Mouse (Mus musculus) heart, postnatal 14 days (tissue): ENCODE data around the gene Il9r. TPM values are rescaled to one million over a fixed set of nuclear protein-coding genes. Genes with fewer than 3 reads are reported as not detected.
"Not testable (repeated sequence)": the region's sequence is repeated elsewhere in the genome, so short reads cannot be mapped to it uniquely, and the experiment has no call there.

ENCODE experiments used
- DNase-seq, 2 experiments: peaks; one replicate each; pipeline ENCODE4 v3.0.0; 2021 to 2022
- intact Hi-C: fragments of 180-260 bp; cut with DNase I; formaldehyde crosslinking; loops from one replicate; pipeline ENCODE4 v1.15.1; 2025
- total RNA-seq, 2 experiments: library from RNA; stranded (reverse); gene quantifications; 2 replicates each; pipeline ENCODE4 v1.2.3; 2021

Il9r gene
- total RNA-seq, 2 experiments from 2014 or later: 0.61 TPM; not detected in 1

DNA sequence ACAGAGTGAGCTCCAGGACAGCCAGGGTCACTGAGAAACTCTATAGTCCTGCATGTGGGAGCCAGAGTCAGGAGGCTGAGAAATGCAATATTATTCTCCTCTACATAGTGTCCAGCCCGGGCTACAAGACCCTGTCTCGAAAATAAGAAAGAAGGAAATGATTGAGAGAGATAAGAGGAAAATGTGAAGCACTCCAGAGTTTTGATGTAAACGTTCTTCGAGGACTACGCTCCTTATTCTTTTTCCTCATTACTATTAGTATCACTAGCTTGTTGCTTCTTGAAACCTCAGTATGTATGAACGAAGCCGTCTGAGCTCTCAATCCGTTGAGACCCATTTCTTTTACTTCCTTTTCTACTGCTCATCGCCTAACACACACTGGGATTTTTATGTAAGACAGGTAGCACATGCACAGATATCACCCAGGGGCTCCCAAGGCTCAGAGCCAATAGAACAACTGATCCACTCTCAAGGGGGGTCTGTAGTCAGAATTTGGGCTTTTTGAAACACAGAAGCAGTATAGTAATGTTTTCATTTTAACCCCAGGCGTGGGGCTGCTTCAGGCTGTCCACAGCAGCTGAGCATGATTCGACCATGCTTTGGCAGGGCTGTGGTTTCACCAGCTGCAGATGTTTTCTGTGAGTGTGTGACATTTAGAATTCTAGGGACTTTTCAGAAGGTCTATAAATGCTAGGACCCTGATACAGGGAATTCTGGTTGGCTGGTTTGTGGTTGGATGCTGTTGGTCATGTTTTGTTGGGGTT lies 2.0 kb upstream of the Il9r start:
- intact Hi-C loops: no loop called here
- no peak for DNase-seq

DNA sequence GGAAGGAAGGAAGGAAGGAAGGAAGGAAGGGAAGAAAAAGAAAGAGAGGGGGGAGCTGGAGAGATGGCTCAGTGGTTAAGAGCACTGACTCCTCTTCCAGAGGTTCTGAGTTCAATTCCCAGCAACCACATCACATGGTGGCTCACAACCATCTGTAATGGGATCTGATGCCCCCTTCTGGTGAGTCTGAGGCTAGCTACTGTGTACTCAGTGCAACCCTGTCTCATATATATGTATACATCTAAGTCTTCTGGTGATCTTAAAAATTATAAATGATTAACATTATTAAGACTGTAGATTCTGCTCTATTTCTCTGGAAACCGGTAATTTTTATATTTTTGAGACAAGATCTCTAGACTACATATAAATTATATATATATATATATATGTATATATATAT lies 913 bp upstream of the Il9r start:
- intact Hi-C loops, DNase-seq: not testable (repeated sequence)

DNA sequence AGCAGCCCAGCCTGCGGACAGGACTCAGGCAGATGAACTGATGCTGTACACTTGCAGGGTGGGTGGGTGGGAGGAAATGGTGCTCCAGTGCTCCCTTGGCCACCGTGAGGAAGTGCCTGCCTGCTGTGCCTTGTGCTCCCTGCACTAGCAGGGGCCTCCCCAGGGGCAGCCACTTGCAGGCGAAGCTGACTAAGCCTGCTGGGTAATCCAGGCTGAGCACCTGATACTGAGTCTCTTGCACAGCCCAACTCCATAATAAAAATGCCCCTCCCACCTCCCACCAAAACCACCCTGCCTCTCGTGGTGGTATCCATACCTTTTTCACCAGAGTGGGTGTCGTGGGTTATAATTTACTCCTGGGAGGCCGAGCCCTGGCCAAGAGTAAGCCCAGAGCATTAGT lies 849 bp downstream of the Il9r start:
- intact Hi-C loops: no loop called here
- no peak for DNase-seq

DNA sequence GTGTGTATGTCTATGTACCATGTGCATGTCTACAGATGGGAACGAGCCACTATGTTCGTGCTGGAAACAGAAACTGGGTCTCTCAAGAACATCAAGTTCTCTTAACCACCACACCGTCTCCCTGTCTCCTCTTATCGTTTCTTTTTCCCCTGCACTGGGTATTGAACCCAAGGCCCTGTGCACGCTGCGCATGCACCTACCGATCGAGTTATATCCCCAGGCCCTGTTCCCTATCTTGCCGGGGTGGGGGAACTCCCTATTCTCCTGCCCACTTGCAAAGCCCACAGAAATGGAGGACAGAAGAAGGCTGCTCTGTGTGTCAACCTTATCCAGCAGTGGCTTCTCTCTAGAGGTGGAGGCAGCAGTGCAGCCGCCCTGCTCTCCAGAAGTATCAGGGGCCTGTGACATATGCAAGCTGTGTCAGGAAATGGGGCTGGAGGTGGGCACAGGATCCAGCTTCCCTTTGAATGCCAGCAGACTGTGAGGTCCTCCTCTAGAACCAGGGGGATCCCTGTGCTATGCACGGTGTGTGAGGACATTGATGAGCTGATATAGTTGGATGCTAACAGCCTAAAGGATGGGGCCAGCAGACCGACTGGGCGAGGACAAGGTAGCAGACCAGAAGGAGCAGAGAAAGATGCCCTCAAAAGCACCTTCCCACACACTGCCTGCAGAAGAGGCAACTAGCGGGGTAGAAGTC lies 1.7 kb downstream of the Il9r start:
- intact Hi-C loops: no loop called here

DNA sequence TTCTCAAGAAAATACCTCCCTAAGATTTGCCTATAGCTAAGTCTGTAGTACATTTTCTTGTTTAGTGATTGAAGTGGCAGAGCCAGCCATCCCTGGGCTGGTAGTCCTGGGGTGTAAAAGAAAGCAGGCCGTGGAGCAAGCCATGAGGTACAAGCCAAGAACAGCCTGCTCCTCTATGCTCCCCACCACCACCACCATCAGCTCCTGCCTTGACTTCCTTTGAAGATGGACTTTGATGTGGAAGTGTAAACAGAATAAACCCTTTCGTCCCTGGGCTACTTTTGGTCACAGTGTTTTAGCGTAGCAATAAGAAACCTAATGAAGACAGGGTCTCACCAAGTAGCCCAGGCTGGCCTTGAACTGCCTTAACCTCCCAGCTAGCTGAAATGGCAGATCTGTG lies 2.3 kb downstream of the Il9r start:
- intact Hi-C loops: no loop called here
- no peak for DNase-seq

More for the DNA sequence above, 1.7 kb downstream of the Il9r start:
- no peak for DNase-seq

DNA sequence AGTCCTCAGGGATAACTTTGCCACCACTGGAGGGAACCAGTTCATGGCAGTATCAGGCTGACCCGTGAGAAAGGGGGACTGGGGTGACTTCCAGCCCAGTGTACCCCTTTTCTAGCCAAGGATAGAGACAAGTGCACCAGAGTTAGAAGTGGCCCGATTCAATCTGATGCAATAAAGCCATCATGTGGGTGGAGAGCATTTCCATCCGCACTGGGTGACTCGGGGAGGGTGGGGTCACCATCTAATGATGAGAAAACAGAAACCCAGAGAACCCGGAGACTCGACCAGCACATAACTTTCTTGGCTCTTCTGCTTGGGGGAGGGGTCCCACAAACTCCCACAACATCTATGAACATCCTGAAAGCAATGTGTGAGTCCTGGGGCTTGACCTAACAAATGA lies 3.4 kb downstream of the Il9r start:
- DNase-seq: no peak
- intact Hi-C loops: no loop called here

DNA sequence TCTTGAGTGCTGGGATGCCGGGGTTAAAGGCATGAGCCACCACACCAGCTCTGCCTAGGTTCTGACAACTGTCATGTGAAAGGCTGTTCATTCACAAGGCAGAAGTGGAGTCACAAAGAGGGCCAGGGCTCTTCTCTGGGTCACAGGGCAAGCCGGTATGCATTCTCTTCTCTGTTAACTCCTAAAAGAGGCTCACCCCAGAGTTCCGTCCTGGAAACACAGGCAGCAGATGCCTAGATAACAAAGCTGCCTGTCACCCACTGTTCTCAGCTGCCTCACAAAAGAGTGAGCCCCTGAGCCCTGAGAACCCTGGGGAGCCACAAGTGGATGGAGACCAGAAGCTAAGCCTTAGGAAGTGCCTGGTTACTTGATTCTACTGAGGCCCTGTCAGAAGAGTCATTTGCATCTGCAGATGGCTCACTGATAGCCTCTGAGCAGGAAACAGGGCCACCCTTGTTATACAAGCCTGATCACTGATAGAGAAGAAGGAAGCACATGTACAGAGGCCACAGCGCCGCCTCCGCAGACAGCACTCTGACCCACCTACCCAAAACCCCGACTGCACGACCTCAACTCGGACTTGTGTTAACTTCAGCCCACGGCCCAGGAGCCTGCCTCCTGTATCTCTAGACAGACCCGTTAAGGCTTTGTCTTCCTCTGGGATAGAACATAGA lies 4.1 kb downstream of the Il9r start:
- intact Hi-C loops: no loop called here
- no peak for DNase-seq

DNA sequence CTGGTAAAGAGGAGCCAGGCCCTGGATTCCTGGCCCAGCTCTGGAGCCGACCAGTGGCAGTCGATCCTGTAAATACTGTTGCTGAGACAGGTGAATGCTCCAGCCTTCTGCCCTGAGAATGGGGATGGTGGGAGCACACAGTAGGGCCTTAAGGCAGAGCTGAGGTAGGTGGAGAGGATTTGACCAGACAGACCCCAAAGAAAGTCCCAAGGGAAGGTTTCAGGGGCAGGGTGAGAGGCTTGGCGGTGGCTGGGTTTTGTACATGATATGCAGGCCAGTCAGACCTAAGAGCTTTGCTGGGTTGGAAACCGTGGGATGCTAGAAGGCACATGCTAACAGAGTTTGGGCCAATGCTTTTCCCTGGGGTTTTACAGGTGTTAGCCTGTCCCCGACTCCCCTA lies 5.5 kb downstream of the Il9r start:
- no peak for DNase-seq
- intact Hi-C loops: no loop called here

DNA sequence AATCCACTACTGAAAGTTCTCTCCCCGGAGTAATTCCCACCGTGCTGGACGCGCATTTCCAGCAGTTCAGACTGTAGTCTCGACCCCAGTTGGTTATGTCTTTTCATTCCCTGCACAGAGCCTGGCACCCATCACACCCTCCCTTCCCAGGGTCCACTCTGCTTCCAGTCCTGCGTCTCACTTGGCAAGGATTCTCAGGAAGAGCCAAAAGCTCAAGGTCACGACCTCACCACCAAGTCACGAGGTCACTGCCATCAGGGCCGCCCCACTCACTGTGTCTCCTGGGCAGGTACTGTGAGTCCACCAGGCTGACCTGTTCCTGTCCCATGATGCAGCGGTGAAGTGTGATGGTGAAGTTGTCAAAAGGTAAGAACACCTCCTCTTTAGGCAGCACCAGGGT lies 6.0 kb downstream of the Il9r start:
- no peak for DNase-seq
- intact Hi-C loops: no loop called here

DNA sequence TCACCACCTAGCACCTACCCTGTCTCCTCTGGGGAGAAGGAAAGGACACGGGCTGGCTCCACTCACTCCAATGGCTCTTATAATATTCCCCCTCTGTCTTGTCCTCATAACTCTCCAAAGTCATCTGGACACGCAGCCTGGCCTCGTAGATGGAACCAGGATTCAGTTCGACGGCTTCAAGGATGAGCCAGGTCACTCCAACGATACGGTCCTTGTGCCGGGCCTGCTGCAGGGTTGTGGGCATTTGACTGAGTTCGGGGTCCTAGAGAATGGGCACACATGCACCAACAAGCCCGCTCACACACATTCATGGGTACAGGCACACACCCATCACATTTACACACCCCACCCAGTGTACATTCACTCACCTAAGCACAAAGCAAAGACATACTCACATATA lies 6.9 kb downstream of the Il9r start:
- intact Hi-C loops: no loop called here
- no peak for DNase-seq

DNA sequence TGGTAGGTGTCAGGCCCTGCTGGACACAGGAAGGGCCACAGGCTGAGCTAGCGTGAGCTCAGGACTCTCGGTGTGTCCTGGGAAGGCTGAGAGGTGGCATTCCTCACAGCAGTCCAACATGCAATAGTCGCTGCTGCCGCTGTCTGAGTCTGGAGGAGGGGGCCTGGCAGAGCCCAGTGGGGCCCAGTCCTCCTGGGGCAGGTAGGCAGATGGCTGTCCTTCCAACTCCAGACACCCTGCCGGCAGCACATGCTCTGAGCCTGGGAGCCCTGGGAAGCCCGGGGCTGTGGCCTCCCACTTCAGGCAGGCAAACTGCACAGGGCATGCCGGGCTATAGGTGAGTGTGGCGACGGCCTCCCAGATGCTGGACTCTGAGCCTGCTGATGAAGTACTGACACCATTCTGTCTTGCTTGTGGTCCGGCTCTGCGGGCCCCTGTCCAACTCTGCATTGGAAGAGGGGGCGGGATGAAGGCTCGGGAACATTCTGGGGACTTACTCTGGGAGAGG lies 9.4 kb downstream of the Il9r start:
- intact Hi-C loops: no loop called here
- no peak for DNase-seq

DNA sequence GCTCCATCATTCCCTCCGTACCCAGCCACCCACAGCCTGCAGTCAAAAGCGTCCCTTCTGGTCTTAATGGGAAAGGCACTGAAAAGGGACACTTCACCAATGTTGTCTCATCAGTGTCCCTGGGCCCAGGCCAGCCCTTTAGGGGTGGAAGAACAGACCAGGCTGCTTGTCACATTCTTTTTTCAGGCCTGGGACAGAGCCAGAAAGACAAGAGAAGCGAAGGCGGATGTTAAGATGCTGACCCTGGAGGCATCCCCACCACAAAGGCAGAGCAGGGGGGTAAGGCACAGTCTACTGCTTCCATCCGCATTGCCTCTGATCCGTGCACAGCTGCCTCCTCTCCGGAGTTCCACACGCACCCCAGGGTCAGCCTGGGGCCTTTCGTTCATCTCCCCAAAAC lies 10.0 kb downstream of the Il9r start:
- DNase-seq: no peak
- intact Hi-C loops: no loop called here

DNA sequence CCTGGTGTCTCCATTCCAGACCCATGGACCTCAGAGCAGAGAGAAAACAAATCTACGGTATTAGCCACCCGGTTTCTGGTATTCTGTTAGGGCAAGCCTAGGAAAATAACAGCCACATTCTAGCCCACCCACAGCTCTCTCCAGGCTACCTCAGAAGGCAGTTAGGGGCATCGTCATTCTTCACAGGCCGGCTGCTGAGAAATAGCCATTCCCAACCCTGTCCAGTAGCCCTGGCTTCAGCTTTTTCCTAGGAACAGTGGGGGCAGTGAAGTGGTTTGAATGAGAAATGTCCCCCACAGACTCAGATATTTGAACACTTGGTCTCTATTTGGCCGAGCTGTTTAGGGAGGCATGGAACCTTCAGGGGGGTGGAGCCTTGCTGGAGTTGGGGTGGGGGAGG lies 10.6 kb downstream of the Il9r start:
- DNase-seq: no peak
- intact Hi-C loops: no loop called here

DNA sequence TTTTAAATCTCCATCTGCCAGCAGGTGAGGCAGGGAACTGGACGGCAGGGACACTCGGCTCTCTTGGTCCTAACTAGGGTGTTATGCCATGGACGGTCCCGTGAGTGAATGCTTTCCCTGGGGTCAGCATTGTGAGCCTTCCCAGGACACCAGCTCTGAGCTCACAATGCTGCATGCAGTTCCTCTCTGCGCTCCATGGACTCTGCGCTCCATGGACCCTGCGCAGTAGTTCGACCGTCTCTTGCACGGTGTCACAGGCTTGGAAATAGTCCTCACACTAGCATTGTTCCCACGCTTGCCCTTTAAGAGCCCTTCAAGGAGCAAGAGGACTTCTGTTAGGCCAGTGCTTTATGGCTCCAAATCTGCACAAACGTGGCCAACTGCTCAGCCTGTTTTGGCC lies 11.2 kb downstream of the Il9r start:
- intact Hi-C loops: no loop called here

DNA sequence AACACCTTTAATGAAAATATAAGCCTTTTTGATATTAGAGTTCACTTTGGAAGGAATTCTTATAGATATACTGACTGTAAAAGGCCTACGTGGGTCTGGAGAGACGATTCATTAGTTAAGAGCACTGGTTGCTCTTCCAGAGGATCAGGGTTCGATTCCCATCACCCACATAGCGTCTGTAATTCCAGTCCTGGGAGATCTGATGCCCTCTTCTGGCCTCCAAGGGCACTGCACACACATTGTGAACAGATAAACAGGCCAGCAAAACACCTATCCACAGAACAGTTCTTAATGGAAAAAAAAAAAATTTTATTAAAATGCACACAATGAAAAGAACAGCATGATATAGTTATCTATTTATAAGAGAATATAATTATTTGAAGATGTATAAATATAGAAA lies 12.8 kb downstream of the Il9r start:
- DNase-seq: no peak
- intact Hi-C loops: no loop called here

More for the DNA sequence above, 11.2 kb downstream of the Il9r start:
- DNase-seq: no peak

DNA sequence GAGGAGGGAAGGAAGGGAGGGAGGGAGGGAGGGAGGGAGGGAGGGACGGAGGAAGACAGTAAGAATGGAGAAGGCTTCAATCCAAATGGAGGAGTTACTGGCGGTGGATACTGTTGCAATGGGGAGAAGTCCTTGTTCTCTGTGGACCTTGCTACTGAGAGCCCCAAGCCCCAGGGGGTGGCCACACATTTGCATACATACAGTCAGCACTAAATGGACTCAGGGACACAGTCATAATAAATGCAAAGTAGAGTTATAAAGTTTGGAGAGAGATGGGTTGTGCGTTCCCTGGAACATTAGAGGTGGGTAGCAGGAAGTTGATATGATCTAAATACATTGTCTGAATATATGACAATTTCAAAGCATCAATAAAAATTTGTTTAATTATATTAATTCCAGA lies 14.0 kb downstream of the Il9r start:
- no peak for DNase-seq
- intact Hi-C loops: no loop called here

DNA sequence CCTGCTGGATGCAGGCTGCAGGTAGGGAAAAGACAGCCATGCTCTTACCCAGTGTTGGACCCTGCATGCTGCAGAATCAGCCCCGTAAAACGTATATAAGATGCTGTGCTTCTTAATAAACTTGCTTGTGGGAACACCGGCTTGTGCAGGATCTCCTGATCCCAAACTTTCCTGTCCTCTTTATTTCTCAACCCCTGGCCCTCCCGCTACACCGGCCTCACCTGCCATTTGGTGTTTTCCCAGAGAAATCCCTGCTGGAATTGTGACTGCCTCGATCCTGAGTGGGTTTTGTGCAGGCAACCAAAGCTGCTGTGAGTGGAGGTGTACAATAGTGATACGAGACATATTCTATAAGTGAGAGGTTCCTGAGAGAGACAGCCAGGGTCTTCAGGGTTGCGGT lies 15.6 kb downstream of the Il9r start:
- intact Hi-C loops: loop anchor here (5.0 kb wide), 1 partner anchor 118 kb away; the partner anchor contains the start of gene Hbq1a
- no peak for DNase-seq

DNA sequence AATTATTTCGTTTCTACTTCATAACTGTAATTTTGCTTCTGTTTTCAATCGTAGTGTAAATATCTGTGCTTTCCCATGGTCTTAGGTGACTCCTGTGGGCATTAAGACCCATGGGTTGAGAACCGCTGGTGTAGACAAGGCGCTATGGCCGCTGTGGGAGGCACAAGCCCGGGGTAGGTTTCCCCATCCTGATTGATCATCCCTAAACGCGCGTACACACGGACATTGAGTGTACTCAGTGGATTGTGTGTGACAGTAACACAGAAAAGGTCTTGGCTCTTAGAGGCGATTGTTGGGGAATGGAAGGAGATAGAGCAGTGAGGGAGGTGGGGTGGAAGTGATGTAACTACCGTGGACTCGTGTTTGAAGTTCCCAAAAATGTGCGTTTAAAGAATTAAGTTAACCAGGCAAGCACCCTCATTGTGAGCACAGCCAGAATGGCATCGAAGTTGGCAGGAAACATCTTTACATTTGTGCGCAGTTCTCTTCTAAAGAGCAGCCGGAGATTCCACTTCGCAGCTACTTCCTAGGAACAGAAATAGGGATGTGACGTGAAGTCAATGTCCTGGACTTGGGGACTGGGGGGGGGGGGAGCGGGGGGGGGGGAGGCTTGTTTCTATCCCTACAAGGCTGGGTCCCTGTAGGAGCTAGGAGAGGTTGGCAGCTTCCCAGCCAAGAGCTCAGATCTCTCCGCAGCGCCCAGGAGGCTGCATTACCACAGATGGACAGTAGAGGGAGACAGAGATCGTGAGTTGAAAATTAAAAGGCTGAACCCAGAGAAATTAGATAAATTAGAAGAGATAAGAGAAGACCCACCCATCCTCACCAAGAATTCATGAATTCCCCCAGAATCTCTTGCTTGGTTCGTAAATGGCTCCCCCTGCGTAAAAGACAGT lies 17.9 kb downstream of the Il9r start:
- intact Hi-C loops: loop anchor here (2.0 to 5.0 kb wide), 4 partner anchors 57 to 139 kb away; partner anchors contain the start of genes Hbq1a and Hbq1b

DNA sequence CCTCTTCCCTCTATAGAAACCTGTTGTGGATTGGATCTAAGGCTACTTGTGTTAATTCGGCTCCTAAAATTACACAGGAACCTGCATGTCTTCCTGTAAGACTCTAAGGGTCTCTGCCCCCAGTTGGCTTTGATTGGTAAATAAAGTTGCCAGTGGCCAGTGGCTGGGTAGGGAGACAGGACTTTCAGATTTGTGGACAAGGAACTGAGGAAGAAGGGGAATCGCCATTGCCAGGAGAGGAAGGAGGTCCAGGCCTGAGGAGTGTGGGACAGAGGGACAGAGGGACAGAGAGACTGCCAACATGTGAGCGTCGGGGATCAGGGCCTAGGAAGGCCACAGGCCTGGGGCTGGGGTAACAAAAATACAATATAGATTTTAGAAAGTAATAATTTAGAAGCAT lies 18.8 kb downstream of the Il9r start:
- no peak for DNase-seq
- intact Hi-C loops: loop anchor here (5.0 kb wide), 1 partner anchor 121 kb away; the partner anchor contains the start of gene Hbq1a

More for the DNA sequence above, 17.9 kb downstream of the Il9r start:
- peak; percentile 85 to 90 for DNase-seq

DNA sequence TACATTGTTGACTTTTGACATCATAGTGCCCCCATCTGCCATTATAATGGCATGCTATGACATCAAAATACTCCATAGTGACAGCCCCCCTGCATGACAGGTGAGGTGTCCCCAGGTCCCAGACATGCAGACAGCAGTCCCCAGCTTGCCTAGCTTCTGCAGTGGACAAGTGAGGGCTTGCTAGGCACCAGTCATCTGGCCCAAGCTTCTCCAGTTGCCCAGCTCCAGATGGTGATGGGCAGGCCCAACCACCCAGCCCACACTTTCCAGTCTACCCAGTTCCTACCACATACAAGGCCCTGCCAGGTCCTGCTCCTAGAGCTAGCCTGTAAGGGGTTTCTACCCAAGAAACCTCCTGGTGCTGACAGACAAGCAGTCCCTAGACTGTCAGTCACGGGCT lies 21.6 kb downstream of the Il9r start:
- no peak for DNase-seq
- intact Hi-C loops: no loop called here
